Mouse (Mus musculus) activated CD4-positive, CD25-positive, alpha-beta regulatory T cell, adult 9 weeks (primary cell): Measurements from ENCODE around the gene Dnase1l1. TPM values are rescaled to one million over a fixed set of nuclear protein-coding genes. Genes with fewer than 3 reads are reported as not detected.

ENCODE experiments used
- polyA plus RNA-seq: library from polyadenylated mRNA; unstranded; fragments of 100-300 nt; shearing (Covaris generic); gene quantifications from one replicate; pipeline ENCODE4 v1.2.1, GENCODE M21; 2017

Dnase1l1 gene
- polyA plus RNA-seq: 26.5 TPM

GRCm38 (mm10) chrX:74281732-74282394, at the start of gene Dnase1l1, which contains the start of gene Taz:
Gene Dnase1l1 (minus strand): TSS chrX:74282337.
Gene Taz (plus strand): TSS chrX:74281912.

GRCm38 (mm10) chrX:74328725-74329161, 46.6 kb upstream of the Dnase1l1 start, which contains the start of gene Plxna3:
Gene Plxna3 (plus strand): TSS chrX:74329066.

GRCm38 (mm10) chrX:74312540-74313464, 30.7 kb upstream of the Dnase1l1 start, which contains the start of gene Fam50a:
Gene Fam50a (plus strand): TSS chrX:74313033.

GRCm38 (mm10) chrX:74304867-74305700, 22.9 kb upstream of the Dnase1l1 start, which contains the start of gene Gdi1:
Gene Gdi1 (plus strand): TSS chrX:74304998.

GRCm38 (mm10) chrX:74296538-74297448, 14.7 kb upstream of the Dnase1l1 start, which contains the start of gene Atp6ap1:
Gene Atp6ap1 (plus strand): TSS chrX:74297097.

GRCm38 (mm10) chrX:74270062-74270901, 11.9 kb downstream of the Dnase1l1 start, which contains the start of gene Rpl10:
Gene Rpl10 (plus strand): TSS chrX:74270812.

GRCm38 (mm10) chrX:74254153-74254887, 27.8 kb downstream of the Dnase1l1 start, which contains the start of gene Emd:
Gene Emd (plus strand): TSS chrX:74254687.

GRCm38 (mm10) chrX:74249615-74250014, 32.5 kb downstream of the Dnase1l1 start, which contains the start of gene Flna:
Gene Flna (minus strand): TSS chrX:74249820.

Other genes with a start within 250 kb of the Dnase1l1 start
- gene Opn1mw, start 154.9 kb downstream of the Dnase1l1 start, polyA plus RNA-seq: not detected
- gene Mecp2, start 147.0 kb downstream of the Dnase1l1 start, polyA plus RNA-seq: 39.4 TPM
- gene Tex28, start 114.5 kb downstream of the Dnase1l1 start, polyA plus RNA-seq: not detected
- 1.7 TPM for gene Tktl1, start 105.1 kb downstream of the Dnase1l1 start, polyA plus RNA-seq
- 396 TPM for gene Flna, start 32.5 kb downstream of the Dnase1l1 start, polyA plus RNA-seq
- gene Emd, start 27.6 kb downstream of the Dnase1l1 start, polyA plus RNA-seq: 67.6 TPM
- gene Rpl10, start 11.5 kb downstream of the Dnase1l1 start, polyA plus RNA-seq: 80.4 TPM
- 138 TPM for gene Taz, start 425 bp downstream of the Dnase1l1 start, polyA plus RNA-seq
- gene Atp6ap1, start 14.8 kb upstream of the Dnase1l1 start, polyA plus RNA-seq: 177 TPM
- 297 TPM for gene Gdi1, start 22.7 kb upstream of the Dnase1l1 start, polyA plus RNA-seq
- 47.3 TPM for gene Fam50a, start 30.7 kb upstream of the Dnase1l1 start, polyA plus RNA-seq
- 6.3 TPM for gene Plxna3, start 46.7 kb upstream of the Dnase1l1 start, polyA plus RNA-seq
- 53.3 TPM for gene Lage3, start 71.3 kb upstream of the Dnase1l1 start, polyA plus RNA-seq
- gene Ubl4a, start 90.9 kb upstream of the Dnase1l1 start, polyA plus RNA-seq: 68.2 TPM
- gene Slc10a3, start 91.0 kb upstream of the Dnase1l1 start, polyA plus RNA-seq: 43.9 TPM
- gene Fam3a, start 110.9 kb upstream of the Dnase1l1 start, polyA plus RNA-seq: 43.8 TPM
- gene Ikbkg, start 111.0 kb upstream of the Dnase1l1 start, polyA plus RNA-seq: 61.0 TPM
- 64.7 TPM for gene G6pdx, start 146.9 kb upstream of the Dnase1l1 start, polyA plus RNA-seq
- gene Gm6880, start 199.1 kb upstream of the Dnase1l1 start, polyA plus RNA-seq: not detected